Mouse (Mus musculus) kidney, embryonic 14.5 days (tissue): ENCODE results near the gene Hmgxb4. TPM values are rescaled to one million over a fixed set of nuclear protein-coding genes. Genes with fewer than 3 reads are reported as not detected.

Experiments
- ATAC-seq: fragments of 200-750 bp; cut with Nextera tagmentation; 2 replicates; pipeline ENCODE4 v1.8.0; 2017; ENCODE audit warnings: moderate number of reproducible peaks, mild to moderate bottlenecking, moderate TSS enrichment, moderate library complexity; ENCODE audit not compliant: low FRiP score, low TSS enrichment
- H3K27ac ChIP-seq: fragments of 300-500 bp; sonication (generic); 2 replicates; pipeline ENCODE4 v1.5.1; 2014; ENCODE audit warnings: low read depth, mild to moderate bottlenecking, low read length, moderate library complexity, mixed read lengths
- H3K27me3 ChIP-seq: fragments of 300-500 bp; sonication (generic); 2 replicates; pipeline ENCODE4 v1.6.1; 2014; ENCODE audit warnings: mild to moderate bottlenecking, low read length; ENCODE audit not compliant: control insufficient read depth, insufficient read depth
- H3K36me3 ChIP-seq: fragments of 300-500 bp; sonication (generic); 2 replicates; pipeline ENCODE4 v1.6.1; 2014; ENCODE audit warnings: low read length, mixed read lengths; ENCODE audit not compliant: control insufficient read depth, insufficient read depth
- H3K4me1 ChIP-seq: fragments of 300-500 bp; sonication (generic); 2 replicates; pipeline ENCODE4 v1.6.1; 2014; ENCODE audit warnings: low read length, mixed read lengths; ENCODE audit not compliant: control insufficient read depth, insufficient read depth
- H3K4me2 ChIP-seq: fragments of 300-500 bp; sonication (generic); replicated peaks from 2 replicates; pipeline ENCODE4 v1.6.1; 2014; ENCODE audit warnings: low read depth, mild to moderate bottlenecking, low read length
- H3K4me3 ChIP-seq: fragments of 300-500 bp; sonication (generic); 2 replicates; pipeline ENCODE4 v1.5.1; 2014; ENCODE audit warnings: mild to moderate bottlenecking, low read length
- H3K9ac ChIP-seq: fragments of 300-500 bp; sonication (generic); 2 replicates; pipeline ENCODE4 v1.6.1; 2014; ENCODE audit warnings: low read depth, mild to moderate bottlenecking, low read length, moderate library complexity
- H3K9me3 ChIP-seq: fragments of 300-500 bp; sonication (generic); 2 replicates; pipeline ENCODE4 v1.6.1; 2016; ENCODE audit warnings: low read length; ENCODE audit not compliant: control insufficient read depth
- WGBS: fragments of 180-500 bp; shearing (Covaris S2); extraction: QIAGEN DNeasy Blood & Tissue Kit; methylation state at CpG from one replicate; pipeline ENCODE4 v1.1.7; 2014; 5-methylcytosine and 5-hydroxymethylcytosine counted together
- polyA plus RNA-seq: library from polyadenylated mRNA; unstranded; fragments of >200 nt; fragmentation: Nextera tagmentation; extraction: Ambion mirVana; gene quantifications from 2 replicates; pipeline ENCODE4 v1.2.1, GENCODE M21; 2014

Gene Hmgxb4
- polyA plus RNA-seq, 1 experiment from 2014 or later: 55.4 TPM

DNA sequence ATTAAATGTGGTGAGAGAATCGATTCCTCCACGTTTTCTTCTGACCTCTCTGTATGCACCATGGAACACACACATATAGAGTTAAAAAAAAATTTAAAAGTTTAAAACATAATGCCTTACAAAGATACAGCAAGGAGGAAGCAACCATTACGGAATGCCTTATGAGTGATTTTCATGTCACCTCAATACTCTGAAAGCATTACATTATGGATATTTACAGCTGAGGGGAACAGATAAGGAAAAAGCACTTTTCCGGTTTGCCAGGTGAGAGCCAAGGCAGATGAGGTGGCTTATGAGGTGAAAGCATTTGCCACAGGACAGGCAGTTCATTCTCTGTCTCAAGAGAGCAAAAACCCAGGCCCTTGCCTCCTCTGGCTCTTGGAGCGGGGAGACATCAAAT lies 39.8 kb downstream of the Hmgxb4 start:
- Histone ChIP-seq H3K9ac (no peak overlapping the region), H3K4me1 (no peaks in the 10 kb centered on the region), H3K27me3 (no peaks in the 10 kb centered on the region), H3K27ac (no peak overlapping the region), H3K4me2 (peak overlapping the region; percentile 43), H3K4me3 (peak overlapping the region; percentile 68), H3K9me3 (no peaks in the 10 kb centered on the region), H3K36me3 (peaks cover 26% of the 10 kb centered on the region)
- WGBS: 78% methylated on average over 5 of the region's 5 CpGs
- ATAC-seq: no peak

DNA sequence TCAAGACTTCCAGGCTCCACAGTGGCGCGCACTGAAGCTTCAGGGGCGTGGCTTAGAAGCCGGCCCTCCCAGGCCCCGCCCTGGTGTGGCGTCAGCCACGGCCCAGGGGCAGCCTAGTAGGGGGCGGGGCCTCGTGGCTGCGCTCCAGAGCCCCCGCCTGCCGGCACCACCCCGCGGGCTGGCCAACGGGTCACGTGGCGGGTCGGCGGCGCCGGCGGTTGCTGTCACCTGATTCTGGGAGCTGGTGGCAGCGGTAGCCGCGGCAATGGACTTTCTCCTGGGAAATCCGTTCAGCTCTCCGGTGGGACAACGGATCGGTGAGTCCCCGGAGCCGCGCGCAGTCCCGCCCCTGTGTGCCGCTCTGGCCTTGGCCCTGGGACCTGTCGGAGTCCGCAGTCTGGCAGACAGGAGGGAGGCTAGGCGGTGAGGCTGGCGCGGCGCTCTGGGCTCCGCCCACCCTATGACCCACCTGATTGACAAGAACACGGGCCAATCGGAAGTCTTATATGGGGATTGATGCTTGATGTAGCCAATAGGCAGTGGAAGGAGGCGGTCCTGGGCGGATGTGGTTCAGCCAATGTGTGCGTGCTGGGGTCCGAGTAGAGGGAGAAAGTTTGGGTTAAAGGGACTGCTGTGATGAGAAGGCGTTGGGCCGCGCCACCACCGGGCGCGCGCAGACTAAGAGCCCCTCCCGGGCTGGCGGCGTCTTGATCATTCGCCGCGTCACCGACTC lies 40.5 kb downstream of the Hmgxb4 start, which contains the start of gene Tom1:
Gene Tom1, plus strand, starts transcription at position 195 of the 733 bp plus-strand sequence.
- H3K27ac ChIP-seq: peak within 1 kb of the TSS; percentile 78; the same call in 1 of the 2 replicates
- ATAC-seq: peak; percentile 98
- H3K4me3 ChIP-seq: peak within 1 kb of the TSS; percentile 68
- no peaks in the 10 kb centered on the region for H3K27me3 ChIP-seq
- H3K4me2 ChIP-seq: peak within 1 kb of the TSS; percentile 85
- peak within 1 kb of the TSS; percentile 67 for H3K9ac ChIP-seq
- H3K36me3 ChIP-seq: peaks cover 19% of the 10 kb centered on the region
- no peaks in the 10 kb centered on the region for H3K9me3 ChIP-seq
- H3K4me1 ChIP-seq: peaks cover 5% of the 10 kb centered on the region; the same call in 1 of the 2 replicates
- WGBS: 0% methylated on average over 62 of the region's 62 CpGs

DNA sequence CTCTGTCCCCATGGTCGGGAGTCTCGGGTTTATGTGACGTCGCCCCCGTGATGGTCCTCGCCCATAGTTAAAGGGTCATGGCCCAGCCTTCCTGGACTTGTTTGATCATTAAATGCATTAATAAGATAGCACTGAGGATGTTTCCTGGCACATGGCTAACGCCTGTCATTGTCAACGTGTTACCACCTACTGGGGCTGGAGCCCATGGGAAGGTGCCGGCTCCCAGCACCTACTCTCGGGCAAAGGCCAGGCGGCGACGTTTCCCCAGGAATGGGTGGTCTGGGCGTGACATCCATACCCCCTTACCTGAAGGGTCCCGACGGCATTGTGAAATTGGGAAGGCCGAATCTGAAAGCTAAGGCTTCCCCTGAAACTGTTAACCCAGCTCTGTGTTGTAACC lies 41.1 kb downstream of the Hmgxb4 start:
- Histone ChIP-seq H3K9ac (peak overlapping the region; percentile 67), H3K4me1 (peaks cover 8% of the 10 kb centered on the region; the same call in 1 of the 2 replicates), H3K4me3 (peak overlapping the region; percentile 68), H3K27ac (no peak overlapping the region), H3K9me3 (no peaks in the 10 kb centered on the region), H3K36me3 (peaks cover 13% of the 10 kb centered on the region), H3K27me3 (no peaks in the 10 kb centered on the region), H3K4me2 (peak overlapping the region; percentile 85)
- WGBS: under 1% methylated on average over 17 of the region's 17 CpGs
- no peak for ATAC-seq

DNA sequence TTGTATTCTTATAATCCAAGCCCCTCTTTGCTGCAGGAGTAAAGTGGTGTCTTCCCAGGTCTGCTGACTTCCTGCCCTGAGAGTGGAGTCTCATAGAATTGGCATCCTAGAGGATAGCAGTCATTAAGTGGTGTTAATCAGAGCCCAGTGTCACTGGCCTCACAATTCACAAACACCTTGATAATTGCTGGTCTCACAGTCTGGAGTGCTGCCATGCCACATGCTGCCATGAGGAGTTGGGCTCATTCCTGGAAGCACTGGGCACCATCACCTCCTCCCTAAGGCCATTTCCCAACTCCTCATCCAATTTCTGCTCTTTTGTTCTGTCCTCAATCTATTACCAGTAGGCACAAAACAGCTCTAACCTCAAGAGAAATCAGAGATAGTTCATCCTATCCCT lies 42.5 kb downstream of the Hmgxb4 start:
- H3K27me3 ChIP-seq: no peaks in the 10 kb centered on the region
- peaks cover under 1% of the 10 kb centered on the region; the same call in 1 of the 2 replicates for H3K36me3 ChIP-seq
- H3K9me3 ChIP-seq: no peaks in the 10 kb centered on the region
- no peak overlapping the region for H3K4me3 ChIP-seq
- no peak overlapping the region for H3K9ac ChIP-seq
- H3K4me1 ChIP-seq: peaks cover 8% of the 10 kb centered on the region; the same call in 1 of the 2 replicates
- ATAC-seq: no peak
- no peak overlapping the region for H3K4me2 ChIP-seq
- no peak overlapping the region for H3K27ac ChIP-seq

DNA sequence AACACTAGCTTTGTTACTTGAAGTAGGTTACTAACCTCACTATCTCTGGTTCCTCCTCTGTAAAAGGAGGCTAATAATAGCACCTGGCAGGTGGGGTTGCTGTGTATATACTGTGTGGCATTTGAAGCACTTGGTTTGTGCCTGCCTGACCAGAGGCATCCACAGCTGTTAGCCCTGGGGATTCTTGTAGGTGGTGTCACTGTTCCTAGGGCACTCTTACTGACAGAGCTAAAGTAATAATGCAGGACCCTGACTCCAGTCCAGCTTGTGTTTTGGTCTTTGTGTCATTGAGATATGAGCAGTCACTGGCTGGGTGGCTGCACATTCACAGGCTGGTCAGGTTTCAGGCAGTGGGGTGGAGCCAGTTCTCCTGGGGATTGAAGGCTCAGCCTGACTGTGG lies 45.3 kb downstream of the Hmgxb4 start:
- H3K9ac ChIP-seq: no peak overlapping the region
- H3K4me1 ChIP-seq: peaks cover 8% of the 10 kb centered on the region; the same call in 1 of the 2 replicates
- no peak overlapping the region for H3K4me3 ChIP-seq
- H3K27ac ChIP-seq: peak overlapping the region; percentile 12
- H3K27me3 ChIP-seq: no peaks in the 10 kb centered on the region
- H3K36me3 ChIP-seq: no peaks in the 10 kb centered on the region
- no peak overlapping the region for H3K4me2 ChIP-seq
- no peak for ATAC-seq
- no peaks in the 10 kb centered on the region for H3K9me3 ChIP-seq

DNA sequence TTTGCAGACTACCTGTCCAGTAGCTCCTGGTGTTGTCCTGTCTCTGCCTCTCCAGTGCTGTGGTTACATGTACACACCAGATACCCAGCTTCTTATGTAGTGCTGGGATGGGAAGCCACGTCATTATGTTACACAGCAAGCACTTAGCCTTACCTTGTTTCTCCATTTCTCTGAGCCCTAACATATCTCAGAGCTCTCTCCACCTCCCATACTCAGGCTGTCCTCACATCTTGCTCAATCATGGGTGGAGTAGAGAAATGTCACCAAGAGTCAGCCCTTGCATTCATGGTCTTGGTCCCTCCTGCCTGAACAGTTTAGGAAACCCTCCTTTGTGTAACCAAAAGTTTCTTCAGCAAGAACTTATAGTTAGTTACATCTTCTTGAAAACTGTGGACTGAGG lies 46.6 kb downstream of the Hmgxb4 start:
- H3K4me1 ChIP-seq: peaks cover 8% of the 10 kb centered on the region; the same call in 1 of the 2 replicates
- H3K36me3 ChIP-seq: no peaks in the 10 kb centered on the region
- H3K9me3 ChIP-seq: no peaks in the 10 kb centered on the region
- H3K27me3 ChIP-seq: no peaks in the 10 kb centered on the region
- H3K4me3 ChIP-seq: no peak overlapping the region
- H3K27ac ChIP-seq: no peak overlapping the region
- WGBS: 71% methylated on average over 1 of the region's 1 CpGs
- ATAC-seq: no peak
- H3K9ac ChIP-seq: no peak overlapping the region
- H3K4me2 ChIP-seq: no peak overlapping the region

DNA sequence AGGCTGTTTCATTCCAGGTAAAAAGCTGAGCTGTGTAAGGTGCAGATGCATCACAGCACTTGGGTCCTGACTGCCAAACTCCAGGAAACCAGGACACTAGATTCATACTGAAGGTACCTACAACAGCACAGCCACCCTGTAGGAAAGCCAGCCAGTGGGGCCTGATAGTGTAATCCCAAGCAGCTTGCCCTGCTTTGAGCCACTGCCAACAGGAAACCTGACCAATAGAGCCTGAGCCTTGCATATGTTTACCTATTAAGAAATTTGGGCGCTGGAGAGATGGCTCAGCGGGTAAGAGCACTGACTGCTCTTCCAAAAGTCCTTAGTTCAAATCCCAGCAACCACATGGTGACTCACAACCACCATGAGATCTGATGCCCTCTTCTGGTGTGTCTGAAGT lies 49.0 kb downstream of the Hmgxb4 start:
- no peak overlapping the region for H3K27ac ChIP-seq
- ATAC-seq: no peak
- no peaks in the 10 kb centered on the region for H3K9me3 ChIP-seq
- H3K4me2 ChIP-seq: no peak overlapping the region
- no peak overlapping the region for H3K9ac ChIP-seq
- WGBS: 89% methylated on average over 2 of the region's 2 CpGs
- H3K4me1 ChIP-seq: peaks cover 8% of the 10 kb centered on the region; the same call in 1 of the 2 replicates
- no peaks in the 10 kb centered on the region for H3K27me3 ChIP-seq
- H3K36me3 ChIP-seq: no peaks in the 10 kb centered on the region
- H3K4me3 ChIP-seq: no peak overlapping the region

DNA sequence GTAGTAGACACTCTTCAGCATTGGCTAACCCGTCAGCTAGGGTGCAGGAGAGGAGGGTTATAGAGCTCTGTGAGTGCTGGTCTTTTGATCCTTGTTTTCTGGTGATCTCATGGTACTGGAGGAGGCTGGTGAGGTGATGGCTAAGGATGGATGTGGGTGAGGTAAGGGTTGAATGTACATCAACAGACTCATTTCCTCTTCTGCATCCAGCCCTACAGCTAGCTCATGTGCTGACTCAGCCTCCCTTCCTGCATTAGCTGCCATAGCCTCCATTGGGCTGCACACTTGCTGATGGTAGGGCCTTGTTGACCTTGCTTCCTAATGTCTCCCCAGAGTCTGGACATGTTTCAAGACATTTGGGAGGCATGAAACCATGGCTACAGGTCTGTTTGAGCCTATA lies 49.8 kb downstream of the Hmgxb4 start:
- no peaks in the 10 kb centered on the region for H3K36me3 ChIP-seq
- H3K4me3 ChIP-seq: no peak overlapping the region
- H3K4me1 ChIP-seq: peaks cover 8% of the 10 kb centered on the region; the same call in 1 of the 2 replicates
- no peak overlapping the region for H3K4me2 ChIP-seq
- WGBS: 75% methylated on average over 1 of the region's 1 CpGs
- H3K9me3 ChIP-seq: no peaks in the 10 kb centered on the region
- H3K27me3 ChIP-seq: no peaks in the 10 kb centered on the region
- no peak overlapping the region for H3K27ac ChIP-seq
- no peak for ATAC-seq
- H3K9ac ChIP-seq: no peak overlapping the region

DNA sequence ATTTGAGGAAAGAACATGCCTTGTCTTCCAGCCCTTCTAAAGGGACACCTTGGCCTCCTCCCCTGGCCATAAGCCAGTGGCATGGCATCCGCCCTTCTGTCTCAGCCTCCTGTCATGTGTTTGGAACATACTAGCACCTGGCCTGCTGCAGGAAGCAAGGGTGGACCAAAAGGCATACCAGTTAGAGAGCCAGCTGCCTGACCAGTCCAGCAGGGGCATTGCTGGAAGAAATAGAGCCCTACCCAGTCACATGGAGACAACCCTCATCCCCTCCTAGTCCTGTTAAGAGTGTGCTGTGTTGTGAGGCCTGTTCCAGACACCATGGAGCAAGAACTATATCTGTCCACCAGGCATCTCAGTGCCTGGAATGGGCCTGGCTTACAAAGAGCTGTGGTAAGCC lies 53.1 kb downstream of the Hmgxb4 start:
- Histone ChIP-seq H3K36me3 (no peaks in the 10 kb centered on the region), H3K4me3 (no peak overlapping the region), H3K9ac (no peak overlapping the region), H3K4me2 (no peak overlapping the region), H3K4me1 (no peaks in the 10 kb centered on the region), H3K9me3 (no peaks in the 10 kb centered on the region), H3K27ac (no peak overlapping the region), H3K27me3 (no peaks in the 10 kb centered on the region)
- ATAC-seq: no peak
- WGBS: 84% methylated on average over 1 of the region's 1 CpGs
